Mouse (Mus musculus) cerebellum, adult 2 months (tissue): ENCODE measurements at regions not wholly inside any gene's neighbourhood (a gene's known extent, or its start where the extent isn't known, plus 50 kb on each side); places are given as distances from the start of the nearest gene placed in this dataset.

ENCODE experiments used
- DNase-seq, 2 experiments: peaks; one replicate each; pipeline ENCODE4 v3.0.0; 2021
- H3K27ac ChIP-seq: fragments of 200-500 bp; 2 replicates; pipeline ENCODE4 v1.5.1; 2012; ENCODE audit warnings: low read length, control low read depth, inconsistent platforms; ENCODE audit not compliant: insufficient read depth
- H3K27me3 ChIP-seq: fragments of 200-500 bp; 2 replicates; pipeline ENCODE4 v1.6.1; 2012; ENCODE audit warnings: inconsistent platforms, mild to moderate bottlenecking, low read length, moderate library complexity; ENCODE audit not compliant: control insufficient read depth, insufficient read depth
- H3K4me1 ChIP-seq: fragments of 200-500 bp; 2 replicates; pipeline ENCODE4 v1.6.1; 2011; ENCODE audit warnings: low read length; ENCODE audit not compliant: control insufficient read depth, insufficient read depth
- H3K4me3 ChIP-seq: fragments of 200-500 bp; replicated peaks from 2 replicates; pipeline ENCODE3; 2011; ENCODE audit warnings: mild to moderate bottlenecking, low read depth, low read length, control low read depth; ENCODE audit not compliant: insufficient read depth
- CTCF ChIP-seq: fragments of 200-500 bp; IDR thresholded peaks from 2 replicates; pipeline ENCODE4 v1.5.1; 2011; ENCODE audit warnings: low read depth, mild to moderate bottlenecking, control low read depth, low read length, moderate library complexity, borderline replicate concordance; ENCODE audit not compliant: insufficient read depth
- POLR2A ChIP-seq: fragments of 200-500 bp; IDR thresholded peaks from 2 replicates; pipeline ENCODE4 v1.6.1; 2011; ENCODE audit warnings: low read length, control low read depth, borderline replicate concordance; ENCODE audit not compliant: insufficient read depth
- WGBS: fragments of 180-500 bp; shearing (Covaris S2); methylation state at CpG from one replicate; pipeline ENCODE4 v1.1.7; 2018; 5-methylcytosine and 5-hydroxymethylcytosine counted together

DNA sequence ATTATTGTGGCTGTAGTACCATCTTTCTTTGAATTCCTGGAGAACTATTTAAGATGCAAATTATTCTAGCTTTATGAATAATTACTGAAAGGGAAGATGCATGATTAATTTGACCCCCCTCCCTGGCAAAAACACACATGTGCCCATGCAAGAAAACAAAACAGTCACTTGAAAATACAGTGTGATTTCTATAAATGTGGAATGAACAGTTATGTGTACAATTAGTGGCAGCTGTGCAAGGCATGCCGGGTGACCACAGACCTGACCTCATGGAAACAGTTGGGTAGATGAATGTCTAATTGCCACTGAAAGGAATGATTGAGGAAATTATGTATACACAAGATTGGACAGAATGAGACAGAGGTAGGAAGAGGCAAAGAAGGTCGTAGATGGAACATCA lies 321.2 kb upstream of the Tenm4 start:
- Histone ChIP-seq H3K27me3 (no peaks in the 10 kb centered on the region), H3K4me3 (no peak overlapping the region), H3K4me1 (no peaks in the 10 kb centered on the region), H3K27ac (no peak overlapping the region)
- no peak for DNase-seq
- TF ChIP-seq CTCF = no peak
- TF ChIP-seq POLR2A = no peak
- WGBS = 83% methylated on average over 2 of the region's 2 CpGs

- 75% methylated on average over 6 of the region's 6 CpGs for WGBS
- DNase-seq = no peak
- Histone ChIP-seq H3K27ac (no peak overlapping the region), H3K4me1 (no peaks in the 10 kb centered on the region), H3K4me3 (no peak overlapping the region), H3K27me3 (no peaks in the 10 kb centered on the region)
- TF ChIP-seq CTCF = no peak
Observed at GRCm38 (mm10) chr7:95852630-95853029, 318.4 kb upstream of the Tenm4 start.

DNA sequence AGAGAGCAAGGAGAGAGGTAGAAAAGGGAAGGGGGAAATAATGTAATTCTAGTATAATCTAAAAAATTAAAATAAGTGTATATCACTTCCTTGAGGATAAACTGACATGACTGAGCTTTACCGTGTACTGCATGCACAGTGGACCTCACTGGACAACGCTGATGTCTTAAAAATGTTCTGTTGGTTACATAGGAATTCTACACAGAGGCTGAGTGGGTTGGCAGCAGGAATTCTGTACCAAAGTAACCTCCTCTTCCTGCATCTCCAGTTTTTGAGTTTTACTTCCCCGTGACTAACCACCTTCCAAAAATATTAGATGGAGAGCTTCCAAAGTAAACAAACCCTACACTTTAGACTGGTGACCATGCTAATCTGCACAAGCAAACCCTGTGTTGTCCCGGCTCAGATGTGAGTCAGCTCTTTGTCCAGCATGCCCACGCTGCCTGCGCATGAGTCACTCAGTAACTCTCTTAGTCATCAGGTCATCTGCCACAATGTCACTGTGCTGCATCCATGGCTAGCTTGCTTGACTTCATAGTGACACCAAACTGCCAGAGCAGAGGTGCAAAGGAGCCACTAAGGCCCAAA lies 317.7 kb upstream of the Tenm4 start:
- no peaks in the 10 kb centered on the region for H3K4me1 ChIP-seq
- no peak for DNase-seq
- H3K27me3 ChIP-seq = no peaks in the 10 kb centered on the region
- WGBS = 83% methylated on average over 6 of the region's 6 CpGs
- H3K4me3 ChIP-seq = no peak overlapping the region
- H3K27ac ChIP-seq = no peak overlapping the region
- TF ChIP-seq POLR2A = no peak
- TF ChIP-seq CTCF = no peak

- TF ChIP-seq POLR2A (no peak), CTCF (no peak)
- DNase-seq = no peak
- H3K4me1 ChIP-seq = no peaks in the 10 kb centered on the region
- H3K4me3 ChIP-seq = no peak overlapping the region
- H3K27me3 ChIP-seq = no peaks in the 10 kb centered on the region
- no peak overlapping the region for H3K27ac ChIP-seq
Observed at GRCm38 (mm10) chr7:95858247-95858646, 312.8 kb upstream of the Tenm4 start.

- no peaks in the 10 kb centered on the region for H3K27me3 ChIP-seq
- no peaks in the 10 kb centered on the region for H3K4me1 ChIP-seq
- no peak for DNase-seq
- TF ChIP-seq POLR2A = no peak
- no peak for TF ChIP-seq CTCF
- H3K4me3 ChIP-seq = no peak overlapping the region
- 59% methylated on average over 3 of the region's 3 CpGs for WGBS
- H3K27ac ChIP-seq = no peak overlapping the region
Observed at GRCm38 (mm10) chr7:95864233-95864632, 306.8 kb upstream of the Tenm4 start.

- no peak for DNase-seq
- Histone ChIP-seq H3K4me3 (no peak overlapping the region), H3K4me1 (no peaks in the 10 kb centered on the region), H3K27ac (no peak overlapping the region), H3K27me3 (no peaks in the 10 kb centered on the region)
- 47% methylated on average over 3 of the region's 3 CpGs for WGBS
- TF ChIP-seq POLR2A = no peak
- TF ChIP-seq CTCF = no peak
Observed at GRCm38 (mm10) chr7:95865270-95865669, 305.8 kb upstream of the Tenm4 start.

- Histone ChIP-seq H3K4me1 (no peaks in the 10 kb centered on the region), H3K27ac (no peak overlapping the region), H3K4me3 (no peak overlapping the region), H3K27me3 (no peaks in the 10 kb centered on the region)
- 83% methylated on average over 6 of the region's 6 CpGs for WGBS
- no peak for TF ChIP-seq POLR2A
- TF ChIP-seq CTCF = no peak
- no peak for DNase-seq
Observed at GRCm38 (mm10) chr7:95868753-95869152, 302.3 kb upstream of the Tenm4 start.

- Histone ChIP-seq H3K4me3 (no peak overlapping the region), H3K27me3 (no peaks in the 10 kb centered on the region), H3K27ac (no peak overlapping the region), H3K4me1 (no peaks in the 10 kb centered on the region)
- WGBS = 58% methylated on average over 3 of the region's 3 CpGs
- DNase-seq = no peak
- TF ChIP-seq CTCF = no peak
- no peak for TF ChIP-seq POLR2A
Observed at GRCm38 (mm10) chr7:95880576-95881267, 290.3 kb upstream of the Tenm4 start.

DNA sequence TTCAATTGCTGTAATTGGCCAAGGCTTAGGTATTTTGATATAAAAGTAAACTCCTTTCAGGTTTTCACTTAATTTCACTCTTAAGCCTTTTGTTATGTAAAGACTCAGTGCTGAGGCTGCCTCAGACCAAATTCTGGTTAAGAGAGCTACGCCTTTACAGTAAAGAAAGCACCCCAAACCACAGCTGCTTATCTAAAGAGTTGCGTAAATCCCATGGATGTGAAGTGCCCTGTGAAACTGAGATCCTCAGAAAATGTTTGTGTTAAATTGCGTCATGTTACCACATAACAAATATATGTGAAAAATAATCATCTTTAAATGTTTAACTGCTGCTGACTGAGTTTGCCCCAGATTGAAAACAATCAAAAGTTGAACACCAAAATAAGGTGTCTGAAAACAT lies 269.5 kb upstream of the Tenm4 start:
- TF ChIP-seq CTCF (no peak), POLR2A (no peak)
- H3K27me3 ChIP-seq = no peaks in the 10 kb centered on the region
- H3K4me1 ChIP-seq = no peaks in the 10 kb centered on the region
- H3K4me3 ChIP-seq = no peak overlapping the region
- H3K27ac ChIP-seq = no peak overlapping the region
- 93% methylated on average over 3 of the region's 3 CpGs for WGBS
- DNase-seq = no peak
